Mouse (Mus musculus): ENCODE data around the gene Ace.

- no peak for TF ChIP-seq MAFK (IDR thresholded peaks at IDR 0.05; ENCODE audit: insufficient read depth, low read depth, low read length)
- no peak for TF ChIP-seq HCFC1 (IDR thresholded peaks at IDR 0.05; ENCODE audit: borderline replicate concordance, insufficient read depth, low read length)
These were observed 31.5 kb upstream of the Ace start for GRCm38 (mm10) chr11:105936200-105936599.
